8 mouse cellular contexts compared by ENCODE assay signal in the genomic region with DNA sequence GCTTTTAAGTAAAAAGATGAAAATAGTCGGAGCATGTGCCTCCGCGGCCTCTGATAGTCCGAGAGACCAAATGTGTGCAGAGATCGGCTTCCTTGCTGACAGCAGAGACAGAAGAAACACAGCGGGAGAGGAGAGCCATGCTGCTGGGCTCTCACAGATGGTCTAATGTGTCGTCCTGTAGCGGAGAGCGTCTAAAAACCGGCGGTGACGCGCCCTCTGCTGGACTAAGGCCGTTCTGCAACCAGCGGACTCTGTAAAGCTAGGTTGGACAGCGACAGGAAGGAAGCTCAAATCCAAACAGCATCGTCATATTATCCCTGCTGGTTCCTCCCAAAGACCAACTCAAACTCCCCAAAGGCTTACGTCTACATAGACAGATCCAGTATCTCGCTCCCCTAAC. TPM values are rescaled to one million over a fixed set of nuclear protein-coding genes. Genes with fewer than 3 reads are reported as not detected.
DNase-seq lines count a peak whose midpoint lies in the region; ATAC-seq and TF ChIP-seq lines count a peak whose summit lies in the region.

No protein-coding gene starts in this region.

- peak; percentile 87 for DNase-seq in 416B (ENCODE audit: low read depth)
- peak; percentile 31 for DNase-seq in liver, adult 2 months (ENCODE audit: extremely low read depth, low read depth, low spot score)
- peak; percentile 75 to 93 for DNase-seq in spleen, postnatal 4 days (ENCODE audit: low spot score in 2 of 2)

- H3K27ac ChIP-seq in bone marrow macrophage, adult 2 months (ENCODE audit: insufficient read depth, low read depth, low read length), result no peak overlapping the region
- no peak overlapping the region for H3K27ac ChIP-seq in heart, embryonic 12.5 days (ENCODE audit: poor library complexity, severe bottlenecking)
- peak overlapping the region; percentile 52 for H3K27ac ChIP-seq in kidney, embryonic 16.5 days (ENCODE audit: low read length)
- no peak overlapping the region for H3K27ac ChIP-seq in liver, adult 2 months (replicated peaks; ENCODE audit: insufficient read depth, low read depth, low read length)

- H3K4me1 ChIP-seq in bone marrow macrophage, adult 2 months (ENCODE audit: control insufficient read depth, insufficient read depth, low read length), result peaks cover 6% of the 10 kb centered on the region
- peaks cover 12% of the 10 kb centered on the region for H3K4me1 ChIP-seq in heart, embryonic 12.5 days (replicated peaks)
- H3K4me1 ChIP-seq in kidney, embryonic 16.5 days (ENCODE audit: insufficient read depth, low read length), result peaks cover 24% of the 10 kb centered on the region
- H3K4me1 ChIP-seq in liver, adult 2 months (ENCODE audit: control insufficient read depth, insufficient read depth, low read length), result no peaks in the 10 kb centered on the region

- no peaks in the 10 kb centered on the region for H3K79me2 ChIP-seq in liver, adult 2 months (ENCODE audit: control insufficient read depth, insufficient read depth, low read length)
- H3K79me2 ChIP-seq in myocyte (ENCODE audit: control insufficient read depth, insufficient read depth), result no peaks in the 10 kb centered on the region

- H3K4me2 ChIP-seq in heart, embryonic 12.5 days, result peak overlapping the region; percentile 62
- peak overlapping the region; percentile 62 for H3K4me2 ChIP-seq in kidney, embryonic 16.5 days (replicated peaks; ENCODE audit: low read depth, low read length)
- peak overlapping the region; percentile 70 for H3K4me2 ChIP-seq in myocyte (ENCODE audit: low read depth)

- peak; percentile 88 for TF ChIP-seq CTCF in bone marrow macrophage, adult 2 months (IDR thresholded peaks at IDR 0.05; ENCODE audit: low read depth, low read length)
- peak; percentile 97 for TF ChIP-seq CTCF in liver, adult 2 months (IDR thresholded peaks at IDR 0.05; ENCODE audit: low read depth, low read length)

- no peaks in the 10 kb centered on the region for H3K9me3 ChIP-seq in heart, embryonic 12.5 days (replicated peaks)
- no peaks in the 10 kb centered on the region for H3K9me3 ChIP-seq in kidney, embryonic 16.5 days (ENCODE audit: low read length)

- H3K36me3 ChIP-seq in heart, embryonic 12.5 days, result no peaks in the 10 kb centered on the region
- H3K36me3 ChIP-seq in kidney, embryonic 16.5 days (ENCODE audit: insufficient read depth, low read length), result no peaks in the 10 kb centered on the region
- H3K36me3 ChIP-seq in liver, adult 2 months (ENCODE audit: control insufficient read depth, insufficient read depth, low read length), result no peaks in the 10 kb centered on the region
- H3K36me3 ChIP-seq in myocyte (ENCODE audit: control insufficient read depth, insufficient read depth), result no peaks in the 10 kb centered on the region

- peak; percentile 69 for ATAC-seq in erythroblast, adult 5-6 weeks (replicated peaks; ENCODE audit: low FRiP score, poor library complexity, severe bottlenecking)
- peak; percentile 68; the same call in 1 of the 2 replicates for ATAC-seq in heart, embryonic 12.5 days (ENCODE audit: insufficient number of reproducible peaks, low FRiP score)
- ATAC-seq in kidney, embryonic 16.5 days (ENCODE audit: low FRiP score, low TSS enrichment), result peak; percentile 83

- H3ac ChIP-seq in myocyte (ENCODE audit: control insufficient read depth, insufficient read length), result no peak overlapping the region

- no peak overlapping the region; the same call in 1 of the 2 replicates for H3K4me3 ChIP-seq in bone marrow macrophage, adult 2 months (ENCODE audit: insufficient read depth, low read length)
- peak overlapping the region; percentile 20 for H3K4me3 ChIP-seq in heart, embryonic 12.5 days
- H3K4me3 ChIP-seq in kidney, embryonic 16.5 days (ENCODE audit: low read length), result peak overlapping the region; percentile 35
- H3K4me3 ChIP-seq in liver, adult 2 months (ENCODE audit: insufficient read depth, low read depth, low read length), result no peak overlapping the region
- H3K4me3 ChIP-seq in myocyte, result no peak overlapping the region

- under 1% methylated on average over 19 of the region's 19 CpGs for WGBS in heart, embryonic 12.5 days
- WGBS in kidney, embryonic 16.5 days, result under 1% methylated on average over 19 of the region's 19 CpGs
- WGBS in liver, adult 2 months, result under 1% methylated on average over 19 of the region's 19 CpGs

- peak overlapping the region; percentile 26; the same call in 1 of the 2 replicates for H3K9ac ChIP-seq in heart, embryonic 12.5 days
- peak overlapping the region; percentile 60; the same call in 1 of the 2 replicates for H3K9ac ChIP-seq in kidney, embryonic 16.5 days (replicated peaks; ENCODE audit: low read length)
- H3K9ac ChIP-seq in liver, adult 2 months (ENCODE audit: low read depth, low read length), result no peak overlapping the region

- H3K27me3 ChIP-seq in heart, embryonic 12.5 days (replicated peaks), result peaks cover 12% of the 10 kb centered on the region
- no peaks in the 10 kb centered on the region for H3K27me3 ChIP-seq in kidney, embryonic 16.5 days (ENCODE audit: insufficient read depth, low read length)
- no peaks in the 10 kb centered on the region for H3K27me3 ChIP-seq in liver, adult 2 months (ENCODE audit: control insufficient read depth, insufficient read depth, low read length)
- H3K27me3 ChIP-seq in myocyte (ENCODE audit: control insufficient read depth, insufficient read depth, insufficient read length), result no peaks in the 10 kb centered on the region

- TF ChIP-seq POLR2A in bone marrow macrophage, adult 2 months (IDR thresholded peaks at IDR 0.05; ENCODE audit: borderline replicate concordance, low read depth, low read length), result no peak
- TF ChIP-seq POLR2A in liver, adult 2 months (IDR thresholded peaks at IDR 0.05; ENCODE audit: extremely low read depth, insufficient read depth, low read length), result no peak
- no peak for TF ChIP-seq POLR2A in myocyte (IDR thresholded peaks at IDR 0.05; ENCODE audit: insufficient read length, low read depth)

TF ChIP-seq in myocyte, 11 proteins besides CTCF, POLR2A, EP300 and RAD21:
- TF ChIP-seq REST (IDR thresholded peaks at IDR 0.05; ENCODE audit: insufficient read depth, insufficient read length) (peak; percentile 75), MYOG (IDR thresholded peaks at IDR 0.05; ENCODE audit: control insufficient read depth in 1 of 3, insufficient read depth in 1 of 3, insufficient read length in 2 of 3, low read depth in 2 of 3) (peak in 1 of 3 experiments; percentile 14), TCF12 (IDR thresholded peaks at IDR 0.05; ENCODE audit: insufficient read depth, poor library complexity, severe bottlenecking) (no peak), MAX (IDR thresholded peaks at IDR 0.05; ENCODE audit: low read depth) (no peak), USF1 (IDR thresholded peaks at IDR 0.05; ENCODE audit: low read depth) (no peak), MYOD1 (IDR thresholded peaks at IDR 0.05; ENCODE audit: control insufficient read depth in 1 of 3, insufficient read length in 2 of 3, low read depth in 2 of 3) (peak in 1 of 3 experiments; percentile 17), POLR2AphosphoS2 (IDR thresholded peaks at IDR 0.05; ENCODE audit: insufficient read length, low read depth) (no peak), TCF3 (IDR thresholded peaks at IDR 0.05; ENCODE audit: insufficient read length, low read depth) (no peak)

RNA-seq across cellular contexts. Expression of gene Abr, which starts 23.8 kb away (rescaled TPM):
- polyA plus RNA-seq in bone marrow macrophage, adult 2 months (2012; ENCODE audit: insufficient read depth, insufficient read length, missing spikeins), result 145 and 158 TPM in 2 replicates
- total RNA-seq in erythroblast, adult 5-6 weeks (2015; ENCODE audit: low replicate concordance), result 7.5 and 7.9 TPM in 2 replicates
- total RNA-seq in erythroblast, adult 5-6 weeks (2017; ENCODE audit: low replicate concordance), result 14.9 and 15.8 TPM in 2 replicates
- polyA plus RNA-seq in heart, embryonic 12.5 days (2016; fragmentation: Nextera tagmentation; extraction: Ambion mirVana), result 29.9 and 34.2 TPM in 2 replicates
- 40.4 and 41.0 TPM in 2 replicates for polyA plus RNA-seq in kidney, embryonic 16.5 days (2015; fragmentation: Nextera tagmentation; extraction: Ambion mirVana)
- total RNA-seq in liver, adult 2 months (2014; rRNA removed), result 3.7 and 3.9 TPM in 2 replicates
- 2.2 and 3.3 TPM in 2 replicates for polyA plus RNA-seq in liver, adult 2 months (2012; rRNA removed)
- 81.3 TPM for polyA plus RNA-seq in myocyte (2012; fragmentation: generic; extraction: Trizol)

RNA-seq across cellular contexts. Expression of gene Bhlha9, which starts 26.3 kb away (rescaled TPM):
- not detected in 2 replicates for polyA plus RNA-seq in bone marrow macrophage, adult 2 months (2012; ENCODE audit: insufficient read depth, insufficient read length, missing spikeins)
- not detected in 2 replicates for total RNA-seq in erythroblast, adult 5-6 weeks (2015; ENCODE audit: low replicate concordance)
- total RNA-seq in erythroblast, adult 5-6 weeks (2017; ENCODE audit: low replicate concordance), result not detected in 2 replicates
- 0.19 TPM in 1 of 2 replicates, not detected in the other for polyA plus RNA-seq in heart, embryonic 12.5 days (2016; fragmentation: Nextera tagmentation; extraction: Ambion mirVana)
- polyA plus RNA-seq in kidney, embryonic 16.5 days (2015; fragmentation: Nextera tagmentation; extraction: Ambion mirVana), result 0.17 and 0.24 TPM in 2 replicates
- not detected in 2 replicates for total RNA-seq in liver, adult 2 months (2014; rRNA removed)
- polyA plus RNA-seq in liver, adult 2 months (2012; rRNA removed), result not detected in 2 replicates
- polyA plus RNA-seq in myocyte (2012; fragmentation: generic; extraction: Trizol), result not detected

RNA-seq across cellular contexts. Expression of gene Trarg1, which starts 33.7 kb away (rescaled TPM):
- not detected in 2 replicates for polyA plus RNA-seq in bone marrow macrophage, adult 2 months (2012; ENCODE audit: insufficient read depth, insufficient read length, missing spikeins)
- not detected in 2 replicates for total RNA-seq in erythroblast, adult 5-6 weeks (2015; ENCODE audit: low replicate concordance)
- total RNA-seq in erythroblast, adult 5-6 weeks (2017; ENCODE audit: low replicate concordance), result not detected in 2 replicates
- polyA plus RNA-seq in heart, embryonic 12.5 days (2016; fragmentation: Nextera tagmentation; extraction: Ambion mirVana), result 0.05 TPM in 1 of 2 replicates, not detected in the other
- 2.0 and 2.2 TPM in 2 replicates for polyA plus RNA-seq in kidney, embryonic 16.5 days (2015; fragmentation: Nextera tagmentation; extraction: Ambion mirVana)
- total RNA-seq in liver, adult 2 months (2014; rRNA removed), result 0.13 and 0.18 TPM in 2 replicates
- polyA plus RNA-seq in liver, adult 2 months (2012; rRNA removed), result 0.09 and 0.10 TPM in 2 replicates
- 0.34 TPM for polyA plus RNA-seq in myocyte (2012; fragmentation: generic; extraction: Trizol)

Comparison
In these comparisons a context has a peak if more than half of its experiments do, and no peak if none do; other contexts are left out.
1. DNase-seq: peak in every context shown above with its lines; median percentile 87 in 416B; 84 in spleen, postnatal 4 days; 31 in liver, adult 2 months.
2. H3K4me3 ChIP-seq: peak in heart, embryonic 12.5 days (single experiment) and kidney, embryonic 16.5 days (single experiment); none in bone marrow macrophage, adult 2 months (single experiment), liver, adult 2 months (single experiment) and myocyte (single experiment).
3. Peak in every context shown above with its lines, with median percentiles within 50 percentile points of each other: ATAC-seq and H3K4me2 ChIP-seq.